Comparison of ENCODE assay signal across 9 mouse cellular contexts in genomic region chr15:102716132-102716531, GRCm38 (mm10). TPM values are rescaled to one million over a fixed set of nuclear protein-coding genes. Genes with fewer than 3 reads are reported as not detected.
DNase-seq lines count a peak whose midpoint lies in the region; ATAC-seq and TF ChIP-seq lines count a peak whose summit lies in the region.
"Had no signal": no experiment of that assay in that cellular context is flagged by ENCODE, and none has a peak within 500 bp of the region (broad histone marks: within the 10 kb centered on the region; RNA-seq: fewer than 3 reads in every experiment).

No protein-coding gene starts in this region.

- H3K4me3 ChIP-seq in intestine, embryonic 15.5 days (replicated peaks) = no peak overlapping the region
- H3K4me3 ChIP-seq in intestine, postnatal 0 days (ENCODE audit: low read depth, low read length) = no peak overlapping the region
- H3K4me3 ChIP-seq: forebrain, embryonic 15.5 days had no signal

- H3K27me3 ChIP-seq in intestine, embryonic 15.5 days (replicated peaks) = no peaks in the 10 kb centered on the region
- H3K27me3 ChIP-seq in intestine, postnatal 0 days (replicated peaks; ENCODE audit: control insufficient read depth, insufficient read depth, low read length) = no peaks in the 10 kb centered on the region
- H3K27me3 ChIP-seq: forebrain, embryonic 15.5 days had no signal

- TF ChIP-seq CTCF in intestine, postnatal 0 days (IDR thresholded peaks at IDR 0.05; ENCODE audit: low read depth) = no peak

- H3K9ac ChIP-seq in intestine, embryonic 15.5 days = no peak overlapping the region
- no peak overlapping the region for H3K9ac ChIP-seq in intestine, postnatal 0 days (ENCODE audit: low read depth, low read length)
- H3K9ac ChIP-seq: forebrain, embryonic 15.5 days; liver, postnatal 0 days had no signal

- H3K4me2 ChIP-seq in intestine, embryonic 15.5 days (replicated peaks) = no peak overlapping the region
- H3K4me2 ChIP-seq in intestine, postnatal 0 days (replicated peaks; ENCODE audit: low read depth) = no peak overlapping the region
- H3K4me2 ChIP-seq: forebrain, embryonic 15.5 days had no signal

- peak; percentile 50 to 65 for DNase-seq in adrenal gland, postnatal 36 days
- peak; percentile 64 for DNase-seq in gastrocnemius, postnatal 25 days
- DNase-seq in kidney, postnatal 4 days = peak; percentile 52 to 71
- no peak for DNase-seq in thymus, postnatal 10 days (ENCODE audit: low spot score in 2 of 2)
- no peak for DNase-seq in frontal cortex, postnatal 25 days (ENCODE audit: low spot score in 2 of 2)
- DNase-seq: liver, postnatal 0 days had no signal

- WGBS in intestine, embryonic 15.5 days = 62% methylated on average over 12 of the region's 12 CpGs
- WGBS in intestine, postnatal 0 days = 51% methylated on average over 12 of the region's 12 CpGs

- peak; percentile 55; the same call in 1 of the 2 replicates for ATAC-seq in intestine, embryonic 15.5 days
- no peak for ATAC-seq in intestine, postnatal 0 days
- ATAC-seq: forebrain, embryonic 15.5 days; liver, postnatal 0 days had no signal

- peaks cover 10% of the 10 kb centered on the region; the same call in 1 of the 2 replicates for H3K36me3 ChIP-seq in intestine, embryonic 15.5 days
- H3K36me3 ChIP-seq in intestine, postnatal 0 days (ENCODE audit: control insufficient read depth, insufficient read depth) = peaks cover 52% of the 10 kb centered on the region

- H3K27ac ChIP-seq in intestine, embryonic 15.5 days = no peak overlapping the region
- H3K27ac ChIP-seq in intestine, postnatal 0 days (ENCODE audit: low read depth, low read length) = no peak overlapping the region
- H3K27ac ChIP-seq: forebrain, embryonic 15.5 days had no signal

- H3K4me1 ChIP-seq in intestine, embryonic 15.5 days (replicated peaks) = 0 out of 2 replicates have a peak, but pooled peaks cover 2% of the 10 kb centered on the region
- H3K4me1 ChIP-seq in intestine, postnatal 0 days (replicated peaks; ENCODE audit: control insufficient read depth, insufficient read depth, low read length) = no peaks in the 10 kb centered on the region

- no peaks in the 10 kb centered on the region for H3K9me3 ChIP-seq in intestine, embryonic 15.5 days
- no peaks in the 10 kb centered on the region for H3K9me3 ChIP-seq in intestine, postnatal 0 days (ENCODE audit: control insufficient read depth)
- H3K9me3 ChIP-seq: forebrain, embryonic 15.5 days had no signal

RNA-seq across cellular contexts. Expression of gene Calcoco1, which starts 5.8 kb away (rescaled TPM):
- polyA plus RNA-seq in intestine, embryonic 15.5 days (2015; fragmentation: Nextera tagmentation; extraction: Ambion mirVana) = 27.7 and 28.5 TPM in 2 replicates
- 14.2 and 14.4 TPM in 2 replicates for polyA plus RNA-seq in intestine, postnatal 0 days (2015; fragmentation: Nextera tagmentation; extraction: Ambion mirVana)
- 100 to 1,000 TPM in 1 of 2 experiments, 10 to 100 TPM in 1; 92.7 to 110 TPM for total RNA-seq in adrenal gland, postnatal 36 days (2021)
- 10 to 100 TPM; 58.1 to 58.3 TPM for total RNA-seq in gastrocnemius, postnatal 25 days (2021)

RNA-seq across cellular contexts. Expression of gene Atp5g2, which starts 44.0 kb away (rescaled TPM):
- 68.2 and 73.2 TPM in 2 replicates for polyA plus RNA-seq in intestine, embryonic 15.5 days (2015; fragmentation: Nextera tagmentation; extraction: Ambion mirVana)
- polyA plus RNA-seq in intestine, postnatal 0 days (2015; fragmentation: Nextera tagmentation; extraction: Ambion mirVana) = 74.5 and 77.9 TPM in 2 replicates
- total RNA-seq in adrenal gland, postnatal 36 days (2021) = 10 to 100 TPM; 16.8 to 20.8 TPM
- total RNA-seq in gastrocnemius, postnatal 25 days (2021) = 10 to 100 TPM; 28.6 to 29.3 TPM

Comparison
In these comparisons a context has a peak if more than half of its experiments do, and no peak if none do; other contexts are left out.
1. DNase-seq: peak in adrenal gland, postnatal 36 days (2 of 2), gastrocnemius, postnatal 25 days (single experiment) and kidney, postnatal 4 days (2 of 2); none in thymus, postnatal 10 days (0 of 2) and frontal cortex, postnatal 25 days (0 of 2).